Mouse (Mus musculus) lung, adult 2 months (tissue): ENCODE measurements around the gene Adh1. TPM values are rescaled to one million over a fixed set of nuclear protein-coding genes. Genes with fewer than 3 reads are reported as not detected.

Source experiments
- DNase-seq: peaks from one replicate; pipeline ENCODE4 v3.0.0; 2022
- H3K4me1 ChIP-seq: fragments of 200-500 bp; 2 replicates; pipeline ENCODE4 v1.6.1; 2011; ENCODE audit warnings: low read length; ENCODE audit not compliant: control insufficient read depth, insufficient read depth
- H3K4me3 ChIP-seq: fragments of 200-500 bp; replicated peaks from 2 replicates; pipeline ENCODE3; 2011; ENCODE audit warnings: low read depth, mild to moderate bottlenecking, control low read depth, low read length; ENCODE audit errors: extremely low read depth
- CTCF ChIP-seq: fragments of 200-500 bp; IDR thresholded peaks from 2 replicates; pipeline ENCODE4 v1.5.1; 2011; ENCODE audit warnings: mild to moderate bottlenecking, low read length, control low read depth; ENCODE audit not compliant: insufficient read depth
- POLR2A ChIP-seq: fragments of 200-500 bp; IDR thresholded peaks from 2 replicates; pipeline ENCODE4 v1.6.1; 2011; ENCODE audit warnings: low read depth, mild to moderate bottlenecking, control low read depth, low read length, borderline replicate concordance; ENCODE audit errors: extremely low read depth
- WGBS: fragments of 180-500 bp; shearing (Covaris S2); methylation state at CpG from one replicate; pipeline ENCODE4 v1.1.7; 2018; 5-methylcytosine and 5-hydroxymethylcytosine counted together
- polyA plus RNA-seq: library from polyadenylated mRNA; depleted of rRNA; stranded (reverse); fragments of >200 nt; gene quantifications from 2 replicates; pipeline ENCODE4 v1.2.3, GENCODE M21; 2012; rRNA removed

Gene Adh1
- 106 and 114 TPM in 2 replicates for polyA plus RNA-seq

DNA sequence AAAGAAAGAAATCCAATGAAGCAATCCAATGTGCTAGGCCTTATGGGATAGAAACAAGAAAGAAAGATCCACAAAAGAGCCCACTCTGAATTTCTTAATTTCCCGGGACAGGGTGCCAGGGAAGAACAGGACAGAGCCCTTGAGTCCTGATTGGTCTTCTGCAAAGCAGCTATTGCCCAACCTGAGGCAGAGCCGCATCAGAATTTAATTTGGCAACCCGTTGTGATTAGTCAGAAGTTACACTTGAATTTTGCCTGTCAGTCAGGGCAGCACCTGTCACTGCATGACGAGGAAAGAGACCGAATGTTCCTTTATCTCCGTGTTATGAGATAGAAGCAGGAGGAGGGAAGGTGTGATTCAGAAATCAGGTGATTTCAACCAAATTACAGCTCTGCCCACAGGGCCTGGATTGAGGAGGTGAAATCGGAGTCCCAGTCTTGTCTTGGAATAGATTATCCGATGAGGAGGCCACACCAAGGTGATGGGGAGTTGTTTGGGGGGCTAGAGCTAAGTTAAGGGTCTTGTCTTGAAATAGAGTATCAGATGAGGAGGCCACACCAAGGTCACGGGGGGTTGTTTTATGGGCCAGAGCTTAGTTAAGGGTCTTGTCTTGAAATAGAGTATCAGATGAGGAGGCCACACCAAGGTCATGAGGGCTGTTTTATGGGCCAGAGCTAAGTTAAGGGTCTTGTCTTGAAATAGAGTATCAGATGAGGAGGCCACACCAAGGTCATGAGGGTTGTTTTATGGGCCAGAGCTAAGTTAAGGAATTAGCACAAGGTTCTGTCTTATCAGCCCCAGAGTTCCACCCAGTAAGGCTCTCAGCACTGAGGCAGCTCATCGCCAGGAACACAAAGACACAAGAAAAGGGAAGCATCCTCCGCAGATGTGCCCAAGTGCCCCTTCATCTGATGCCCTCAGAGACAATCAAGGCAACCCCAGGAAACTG lies at the start of gene Adh1:
Gene Adh1, plus strand, starts transcription at position 271 of the 949 bp plus-strand sequence.
- 82% methylated on average over 11 of the region's 11 CpGs for WGBS
- DNase-seq: no peak

DNA sequence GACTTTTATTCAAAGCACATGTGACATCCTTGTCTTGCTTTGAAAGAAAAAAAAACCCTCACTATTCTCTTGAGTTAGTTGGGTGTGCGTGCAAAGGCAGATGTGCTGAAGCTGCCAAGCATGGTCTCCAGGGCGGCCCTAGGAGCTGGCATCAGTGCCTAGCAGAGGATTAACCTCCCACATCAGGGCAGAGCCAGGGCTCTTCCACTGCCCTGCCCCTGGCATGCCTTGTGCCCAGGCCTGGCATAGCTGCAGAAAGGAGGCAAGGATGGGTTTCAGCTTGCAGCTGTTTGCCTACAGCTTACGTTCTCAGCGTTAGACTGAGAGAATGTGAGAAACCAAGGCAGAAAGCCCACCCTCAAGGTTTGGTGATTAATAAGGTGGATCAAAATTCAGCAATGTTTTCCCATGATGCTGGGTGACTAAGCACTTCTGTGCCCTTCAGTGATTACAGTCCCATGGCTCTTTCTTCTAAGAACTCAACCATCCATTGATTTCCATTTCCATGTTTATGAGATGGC lies 48.3 kb upstream of the Adh1 start:
- no peaks in the 10 kb centered on the region for H3K4me1 ChIP-seq
- TF ChIP-seq POLR2A: no peak
- TF ChIP-seq CTCF: no peak
- DNase-seq: no peak
- 86% methylated on average over 4 of the region's 4 CpGs for WGBS
- H3K4me3 ChIP-seq: no peak overlapping the region

More for the DNA sequence above, at the start of gene Adh1:
- TF ChIP-seq CTCF (no peak), POLR2A (no peak)
- H3K4me1 ChIP-seq: peaks cover 6% of the 10 kb centered on the region
- H3K4me3 ChIP-seq: no peak within 1 kb of the TSS

- H3K4me3 ChIP-seq: no peak overlapping the region
- DNase-seq: no peak
- TF ChIP-seq CTCF: no peak
- no peak for TF ChIP-seq POLR2A
- H3K4me1 ChIP-seq: no peaks in the 10 kb centered on the region
- 54% methylated on average over 11 of the region's 11 CpGs for WGBS
These were observed 45.3 kb upstream of the Adh1 start for GRCm38 (mm10) chr3:138215395-138215989.

DNA sequence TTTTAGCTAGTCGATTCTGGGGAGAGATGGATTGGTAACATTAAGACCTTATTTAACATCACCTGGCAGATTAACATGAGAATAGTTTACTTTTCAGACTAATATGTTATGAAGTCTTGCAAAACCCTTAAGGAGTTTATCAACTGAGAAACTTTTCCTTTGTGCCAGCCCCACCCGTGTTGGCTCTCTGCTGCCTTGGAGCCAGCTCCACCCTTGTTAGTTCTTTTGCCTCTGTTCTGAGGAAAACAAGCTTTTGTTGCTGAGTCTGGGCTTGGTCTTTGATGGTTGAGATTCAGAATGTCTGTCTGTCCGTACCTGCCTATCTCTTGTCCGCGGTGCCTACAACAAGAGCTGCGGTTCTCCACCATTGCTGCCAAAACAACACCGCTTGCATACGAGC lies 44.7 kb upstream of the Adh1 start:
- WGBS: 66% methylated on average over 8 of the region's 8 CpGs
- H3K4me1 ChIP-seq: no peaks in the 10 kb centered on the region
- TF ChIP-seq CTCF (no peak), POLR2A (no peak)
- DNase-seq: no peak
- H3K4me3 ChIP-seq: no peak overlapping the region

DNA sequence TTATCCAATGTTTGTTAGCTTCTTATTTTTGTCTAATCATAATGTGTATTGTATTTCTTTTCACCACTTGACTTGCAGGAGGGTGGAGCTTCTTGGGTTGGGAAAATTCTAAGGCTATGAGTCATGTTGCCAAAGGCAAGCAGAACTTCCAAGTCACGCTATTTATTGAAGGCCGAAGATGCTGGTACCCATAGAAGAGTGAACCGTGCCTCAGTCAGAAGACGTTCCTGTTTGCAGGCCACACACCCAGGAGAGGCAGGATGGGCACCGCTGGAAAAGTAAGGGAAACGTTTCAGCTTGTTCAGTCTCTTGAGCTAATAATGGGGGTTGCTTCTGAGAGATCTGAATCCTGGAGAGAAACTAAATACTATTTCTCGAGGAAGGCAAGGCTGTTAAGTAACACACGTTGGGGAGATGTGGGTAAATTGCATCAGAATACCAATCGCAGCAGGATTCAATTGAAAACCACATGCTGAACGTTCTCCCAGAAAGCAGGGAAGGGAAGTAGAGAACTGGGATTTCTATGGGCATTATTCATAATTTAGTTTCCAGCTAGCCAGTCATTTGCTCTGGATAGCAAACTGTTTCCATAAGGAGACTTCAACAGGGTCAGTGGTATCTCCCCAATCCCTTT lies 43.0 kb upstream of the Adh1 start, which contains the start of gene Adh7:
Gene Adh7, plus strand, starts transcription at position 130 of the 634 bp plus-strand sequence.
- 61% methylated on average over 10 of the region's 10 CpGs for WGBS
- H3K4me3 ChIP-seq: no peak within 1 kb of the TSS
- no peak for DNase-seq
- H3K4me1 ChIP-seq: no peaks in the 10 kb centered on the region
- TF ChIP-seq CTCF: no peak
- no peak for TF ChIP-seq POLR2A

- WGBS: 80% methylated on average over 11 of the region's 11 CpGs
- DNase-seq: no peak
- TF ChIP-seq POLR2A: no peak
- TF ChIP-seq CTCF: no peak
- Histone ChIP-seq H3K4me1 (no peaks in the 10 kb centered on the region), H3K4me3 (no peak overlapping the region)
These were observed 39.7 kb upstream of the Adh1 start for GRCm38 (mm10) chr3:138221116-138221515.

DNA sequence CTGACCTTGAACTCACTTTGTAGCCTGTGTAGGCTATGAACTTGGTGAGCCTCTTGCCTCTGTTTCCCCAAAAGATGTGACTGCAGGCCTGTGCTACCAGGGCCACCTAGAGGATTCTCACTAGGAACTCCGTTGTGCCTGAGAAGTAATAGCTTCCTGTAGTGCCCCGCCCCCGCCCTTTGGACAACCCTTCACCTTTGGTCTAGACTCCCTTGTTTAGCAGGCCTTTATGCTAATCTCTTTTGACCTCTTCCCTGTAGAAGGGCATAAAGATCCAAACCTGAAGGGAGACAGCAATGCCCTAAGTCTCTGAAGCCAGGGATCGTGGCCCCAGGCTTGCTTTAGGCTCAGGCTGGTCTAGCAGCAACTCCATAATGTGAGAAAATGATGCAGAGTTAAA lies 38.3 kb upstream of the Adh1 start:
- no peaks in the 10 kb centered on the region for H3K4me1 ChIP-seq
- TF ChIP-seq CTCF: no peak
- TF ChIP-seq POLR2A: no peak
- DNase-seq: no peak
- 62% methylated on average over 4 of the region's 4 CpGs for WGBS
- H3K4me3 ChIP-seq: no peak overlapping the region

- 47% methylated on average over 5 of the region's 5 CpGs for WGBS
- Histone ChIP-seq H3K4me1 (no peaks in the 10 kb centered on the region), H3K4me3 (no peak overlapping the region)
- peak; percentile 64 for TF ChIP-seq CTCF
- TF ChIP-seq POLR2A: no peak
- peak; percentile 29 for DNase-seq
These were observed 37.8 kb upstream of the Adh1 start for GRCm38 (mm10) chr3:138222952-138223351.

GRCm38 (mm10) chr3:138224363-138224954 lies 36.3 kb upstream of the Adh1 start:
- WGBS: 83% methylated on average over 13 of the region's 13 CpGs
- Histone ChIP-seq H3K4me1 (no peaks in the 10 kb centered on the region), H3K4me3 (no peak overlapping the region)
- TF ChIP-seq POLR2A (no peak), CTCF (no peak)
- DNase-seq: no peak
